In genomic region chr14:31954945-31955344, GRCm38 (mm10) we compare ENCODE assay signal across 9 mouse cellular contexts.
A peak's percentile ranks its signal among the peaks of the same experiment; 100 is the strongest.
DNase-seq lines count a peak whose midpoint lies in the region; ATAC-seq and TF ChIP-seq lines count a peak whose summit lies in the region.
"Had no signal": no experiment of that assay in that cellular context is flagged by ENCODE, and none has a peak within 500 bp of the region (broad histone marks: within the 10 kb centered on the region; RNA-seq: fewer than 3 reads in every experiment).

No protein-coding gene starts in this region.

- no peaks in the 10 kb centered on the region for H3K27me3 ChIP-seq in C2C12 (ENCODE audit: control insufficient read depth, insufficient read depth, insufficient read length)
- H3K27me3 ChIP-seq in liver, embryonic 11.5 days (replicated peaks; ENCODE audit: control insufficient read depth, insufficient read depth, low read length), result no peaks in the 10 kb centered on the region; the same call in 1 of the 2 replicates
- H3K27me3 ChIP-seq in stomach, embryonic 16.5 days (ENCODE audit: control insufficient read depth, insufficient read depth, low read length), result no peaks in the 10 kb centered on the region

- no peaks in the 10 kb centered on the region for H3K36me3 ChIP-seq in C2C12 (ENCODE audit: control insufficient read depth, insufficient read depth)
- no peaks in the 10 kb centered on the region for H3K36me3 ChIP-seq in liver, embryonic 11.5 days (ENCODE audit: control insufficient read depth, insufficient read depth, low read length)
- H3K36me3 ChIP-seq in stomach, embryonic 16.5 days (ENCODE audit: control insufficient read depth, insufficient read depth, low read length), result no peaks in the 10 kb centered on the region

- TF ChIP-seq CTCF in C2C12 (IDR thresholded peaks at IDR 0.05; ENCODE audit: control insufficient read depth, insufficient read depth, insufficient read length), result peak; percentile 58

- peak; percentile 47; the same call in 1 of the 2 replicates for ATAC-seq in liver, embryonic 11.5 days (replicated peaks; ENCODE audit: low FRiP score)
- peak; percentile 47; the same call in 1 of the 2 replicates for ATAC-seq in stomach, embryonic 16.5 days (ENCODE audit: insufficient read depth, low FRiP score)

- no peaks in the 10 kb centered on the region for H3K79me2 ChIP-seq in C2C12 (ENCODE audit: control insufficient read depth, insufficient read depth)

- no peaks in the 10 kb centered on the region for H3K9me3 ChIP-seq in liver, embryonic 11.5 days (ENCODE audit: control insufficient read depth, low read length)
- no peaks in the 10 kb centered on the region for H3K9me3 ChIP-seq in stomach, embryonic 16.5 days (replicated peaks; ENCODE audit: control insufficient read depth, low read length)

- no peaks in the 10 kb centered on the region for H3K79me3 ChIP-seq in C2C12 (ENCODE audit: low read depth)

- no peak overlapping the region for H3K4me3 ChIP-seq in C2C12 (ENCODE audit: insufficient read depth, poor library complexity, severe bottlenecking)
- H3K4me3 ChIP-seq in liver, embryonic 11.5 days (ENCODE audit: low read depth, low read length), result no peak overlapping the region
- no peak overlapping the region for H3K4me3 ChIP-seq in stomach, embryonic 16.5 days (replicated peaks; ENCODE audit: low read length)
- H3K4me3 ChIP-seq: erythroblast, embryonic 14.5 days had no signal

- DNase-seq in adrenal gland, postnatal 10 days, result peak; percentile 90
- DNase-seq in embryo, embryonic 11.5 days (ENCODE audit: low read depth, low spot score), result peak; percentile 67
- DNase-seq in gastrocnemius, postnatal 4 days (ENCODE audit: low spot score in 2 of 2), result peak; percentile 62 to 79
- peak; percentile 93 for DNase-seq in kidney, postnatal 10 days
- DNase-seq in liver, embryonic 11.5 days (ENCODE audit: low spot score), result peak; percentile 55
- peak; percentile 78 for DNase-seq in neural tube, embryonic 10.5 days (ENCODE audit: extremely low spot score, low spot score)

- no peak overlapping the region for H3K4me2 ChIP-seq in liver, embryonic 11.5 days
- H3K4me2 ChIP-seq in stomach, embryonic 16.5 days (ENCODE audit: low read depth, low read length), result no peak overlapping the region

- WGBS in liver, embryonic 11.5 days, result 5% methylated on average over 4 of the region's 4 CpGs
- 4% methylated on average over 4 of the region's 4 CpGs for WGBS in stomach, embryonic 16.5 days

- H3ac ChIP-seq in C2C12 (ENCODE audit: control insufficient read depth, insufficient read length, low read depth), result no peak overlapping the region

- no peak overlapping the region for H3K9ac ChIP-seq in liver, embryonic 11.5 days (ENCODE audit: low read depth, low read length)
- no peak overlapping the region for H3K9ac ChIP-seq in stomach, embryonic 16.5 days (ENCODE audit: low read length)

- no peaks in the 10 kb centered on the region for H3K4me1 ChIP-seq in liver, embryonic 11.5 days (replicated peaks; ENCODE audit: control insufficient read depth, insufficient read depth, low read length)
- no peaks in the 10 kb centered on the region for H3K4me1 ChIP-seq in stomach, embryonic 16.5 days (ENCODE audit: control insufficient read depth, insufficient read depth, low read length)

- no peak overlapping the region for H3K27ac ChIP-seq in liver, embryonic 11.5 days (ENCODE audit: low read depth, low read length)
- H3K27ac ChIP-seq in stomach, embryonic 16.5 days (ENCODE audit: low read length), result no peak overlapping the region

TF ChIP-seq in C2C12, 6 proteins besides CTCF, POLR2A, EP300 and RAD21:
- TF ChIP-seq FOSL1 (IDR thresholded peaks at IDR 0.05; ENCODE audit: insufficient read depth, low read length, poor library complexity, severe bottlenecking), result no peak
- peak; percentile 59 for TF ChIP-seq USF1 (IDR thresholded peaks at IDR 0.05; ENCODE audit: low read depth)
